Mouse (Mus musculus) regulatory T cell (primary cell): ENCODE results near the gene Rab11fip3.

Experiments
- in situ Hi-C: fragments of 300-600 bp; cut with MboI, MseI; formaldehyde crosslinking; loops from one replicate; pipeline ENCODE4 v1.15.1; 2025; ENCODE audit warnings: high pct_unique_total_duplicates

The Rab11fip3 gene

DNA sequence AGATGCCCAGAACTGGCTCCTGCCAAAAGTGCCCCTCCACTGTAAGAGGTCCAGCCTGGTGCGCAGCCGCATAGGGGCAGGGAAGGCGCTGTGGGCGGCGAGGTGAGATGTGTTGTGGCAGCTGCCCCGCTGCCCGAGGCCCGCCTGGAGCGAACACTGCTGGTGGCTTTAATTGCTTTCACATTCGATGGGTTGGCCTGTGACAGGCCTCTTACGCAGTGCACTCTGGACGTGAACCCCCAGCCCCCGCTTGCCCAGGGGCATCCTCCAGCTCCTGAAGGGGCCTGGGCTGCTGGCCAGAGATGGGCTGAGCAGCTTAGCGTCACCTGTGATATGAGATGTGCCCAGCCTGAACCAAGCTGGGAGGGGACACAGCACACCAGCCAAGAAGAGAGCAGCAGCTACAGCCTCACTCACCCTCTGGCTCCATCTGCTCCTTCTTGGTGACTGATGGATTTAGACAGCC, 111.7 kb downstream of the Rab11fip3 start:
- in situ Hi-C loops = no loop called here

- in situ Hi-C loops = no loop called here
Observed at GRCm38 (mm10) chr17:25956631-25957030, 112.7 kb downstream of the Rab11fip3 start.

- in situ Hi-C loops = no loop called here
Observed at GRCm38 (mm10) chr17:25956201-25956600, 113.2 kb downstream of the Rab11fip3 start.

GRCm38 (mm10) chr17:25955736-25956135, 113.6 kb downstream of the Rab11fip3 start:
- in situ Hi-C loops = no loop called here

GRCm38 (mm10) chr17:25954671-25955070, 114.7 kb downstream of the Rab11fip3 start:
- in situ Hi-C loops = no loop called here

GRCm38 (mm10) chr17:25953161-25953560, 116.2 kb downstream of the Rab11fip3 start:
- in situ Hi-C loops = no loop called here

DNA sequence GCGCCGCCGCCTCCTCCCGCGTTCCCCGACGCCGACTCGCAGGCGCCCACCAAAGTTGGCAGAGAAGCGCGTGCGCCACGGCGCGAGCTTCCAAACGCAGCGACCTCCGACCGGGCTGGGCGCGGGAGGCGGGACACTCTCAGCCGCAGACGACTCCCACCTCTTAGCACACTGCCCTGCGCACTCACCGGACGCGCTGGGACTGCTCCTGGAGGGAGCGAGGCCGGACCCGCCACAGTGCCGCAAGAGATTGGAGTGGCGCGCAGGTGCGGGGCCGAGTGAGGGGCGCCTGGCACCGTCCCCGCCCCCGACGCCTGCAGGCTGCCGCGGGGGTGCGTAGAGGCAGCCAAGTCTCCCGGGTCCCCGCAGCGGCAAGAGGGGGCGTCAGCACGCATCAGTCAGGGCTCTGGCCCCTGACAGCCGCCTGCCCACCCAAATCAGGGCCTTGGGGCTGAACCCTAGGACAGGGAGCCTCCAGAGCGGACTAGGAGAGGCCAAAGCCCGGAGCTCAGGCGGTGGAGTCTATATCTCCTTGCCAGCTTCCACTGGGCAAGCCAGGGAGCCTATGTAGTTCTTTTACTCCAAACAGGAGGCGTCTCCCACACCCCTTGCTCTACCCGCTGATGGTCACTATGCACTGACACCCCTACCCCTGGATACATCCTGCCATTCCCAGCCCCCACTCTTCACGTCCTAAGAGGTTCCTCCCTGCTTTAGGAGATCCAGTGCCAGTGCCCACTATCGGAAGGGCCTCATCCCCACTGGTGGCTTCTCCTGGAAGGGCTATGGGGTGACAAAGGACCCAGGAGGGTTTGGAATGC, 117.3 kb downstream of the Rab11fip3 start, which contains the start of gene A930017K11Rik:
Gene A930017K11Rik (minus strand): TSS at position 763 of the 821 bp plus-strand sequence.
- in situ Hi-C loops = no loop called here

GRCm38 (mm10) chr17:25951225-25951802, 118.0 kb downstream of the Rab11fip3 start:
- in situ Hi-C loops = no loop called here

DNA sequence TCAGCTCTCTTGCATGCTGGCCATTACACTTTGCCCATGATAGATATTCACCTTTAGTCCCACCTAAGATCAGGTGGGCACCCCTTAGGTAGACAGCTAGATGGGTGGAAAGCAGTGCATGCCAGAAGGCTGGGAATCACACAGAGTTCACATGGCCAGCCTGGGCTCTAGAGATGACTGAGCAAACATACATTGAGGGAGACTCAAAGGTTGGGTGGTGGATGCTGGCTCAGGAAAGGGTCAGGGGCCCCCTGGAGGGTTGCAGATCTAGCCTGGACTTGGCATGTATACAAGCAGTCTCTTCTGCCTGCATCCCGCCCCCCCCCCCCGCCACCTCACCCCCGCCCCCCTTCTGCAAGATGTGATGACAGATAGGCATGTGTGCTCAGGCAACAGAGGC, 118.6 kb downstream of the Rab11fip3 start:
- in situ Hi-C loops = no loop called here

DNA sequence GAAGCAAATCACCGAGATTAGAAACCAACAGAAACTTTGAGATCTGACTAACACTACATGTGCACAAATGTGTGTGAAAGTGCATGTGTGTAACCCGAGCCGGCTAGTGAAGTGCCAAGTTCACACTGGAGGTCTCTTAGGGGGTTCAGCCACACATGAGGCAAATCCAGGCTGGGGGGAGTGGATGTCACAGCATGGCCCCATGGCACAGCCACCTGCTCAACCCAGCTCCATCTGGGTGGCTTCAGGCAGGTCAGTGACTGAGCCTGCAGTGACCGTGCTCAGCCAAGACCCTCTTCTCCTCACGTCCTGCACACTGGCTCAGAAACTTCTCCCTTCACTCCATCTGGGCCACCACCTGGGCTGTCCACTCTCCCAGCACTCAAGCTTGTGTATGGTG, 119.4 kb downstream of the Rab11fip3 start:
- in situ Hi-C loops = no loop called here

- in situ Hi-C loops = no loop called here
Observed at GRCm38 (mm10) chr17:25948051-25948450, 121.3 kb downstream of the Rab11fip3 start.

DNA sequence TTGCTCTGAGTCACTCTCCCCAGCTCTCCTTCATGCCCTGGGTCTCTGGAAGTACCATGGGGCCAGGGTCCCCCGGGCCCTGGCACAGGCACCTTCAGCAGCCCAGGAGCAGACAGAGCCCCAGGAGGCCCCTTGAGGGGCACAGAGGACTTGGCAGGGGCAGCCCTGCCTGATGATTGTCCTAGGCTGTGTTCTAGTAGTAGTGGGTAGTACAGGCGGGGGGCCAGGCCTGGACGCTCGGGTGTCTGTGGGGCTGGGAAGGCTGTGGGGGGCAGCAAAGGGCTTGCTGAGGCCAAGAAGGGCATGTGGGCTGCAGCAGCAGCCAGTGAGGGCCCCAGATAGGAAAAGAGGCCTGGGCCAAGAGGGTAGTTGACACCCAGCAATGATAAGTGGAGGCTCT, 121.8 kb downstream of the Rab11fip3 start:
- in situ Hi-C loops = no loop called here

DNA sequence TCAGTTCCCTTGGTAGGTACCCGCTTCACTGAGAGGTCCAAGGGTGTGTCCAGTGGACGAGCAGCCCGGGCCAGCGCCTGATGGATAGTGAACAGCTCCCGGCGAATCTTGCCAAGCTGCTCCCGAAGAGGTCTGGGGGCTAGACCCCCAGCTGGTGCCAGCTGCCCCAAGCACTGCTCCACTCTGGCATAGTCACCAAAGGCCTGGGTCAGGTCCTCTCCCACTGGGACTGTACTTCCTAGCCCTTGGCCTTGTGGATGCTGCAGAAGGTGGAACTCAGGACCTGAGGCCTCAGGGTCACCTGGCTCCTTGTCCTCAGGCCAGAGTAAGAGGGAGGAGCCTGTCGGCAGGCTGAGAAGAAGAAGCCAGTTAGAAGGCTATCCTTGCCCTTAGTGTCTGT, 122.5 kb downstream of the Rab11fip3 start:
- in situ Hi-C loops = no loop called here

- in situ Hi-C loops = no loop called here
Observed at GRCm38 (mm10) chr17:25946349-25946748, 123.0 kb downstream of the Rab11fip3 start.

DNA sequence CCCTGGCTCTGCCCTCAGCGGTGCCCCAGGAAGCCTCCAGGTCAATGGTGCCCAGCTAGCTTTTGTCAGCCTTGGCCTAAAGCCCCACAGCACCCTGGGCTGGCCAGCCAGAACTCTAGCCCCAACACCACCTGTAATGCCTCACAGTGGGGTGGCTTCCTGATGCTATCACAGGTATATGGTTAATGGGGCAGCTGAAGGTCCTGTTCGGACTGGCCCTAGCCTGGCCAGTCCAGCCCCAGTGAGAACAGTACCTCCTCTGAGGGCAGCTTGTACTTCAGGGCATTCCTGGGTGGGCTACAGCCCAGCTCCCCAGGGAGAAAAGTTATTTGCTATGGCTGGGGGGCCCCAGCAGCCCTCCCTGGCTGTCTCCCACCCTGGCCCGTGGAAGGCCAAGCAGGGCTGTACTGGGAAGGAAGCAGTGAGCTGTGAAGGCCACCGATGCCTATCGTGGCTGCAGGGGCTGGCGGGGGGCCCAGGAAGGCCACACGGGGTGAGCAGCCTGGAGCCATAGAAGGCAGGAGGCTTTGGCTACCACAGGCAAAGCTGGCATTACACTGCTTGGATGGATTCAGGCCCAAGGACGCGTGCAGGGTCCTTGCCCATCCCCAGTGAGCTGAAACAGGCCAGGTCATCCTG, 123.7 kb downstream of the Rab11fip3 start:
- in situ Hi-C loops = no loop called here

DNA sequence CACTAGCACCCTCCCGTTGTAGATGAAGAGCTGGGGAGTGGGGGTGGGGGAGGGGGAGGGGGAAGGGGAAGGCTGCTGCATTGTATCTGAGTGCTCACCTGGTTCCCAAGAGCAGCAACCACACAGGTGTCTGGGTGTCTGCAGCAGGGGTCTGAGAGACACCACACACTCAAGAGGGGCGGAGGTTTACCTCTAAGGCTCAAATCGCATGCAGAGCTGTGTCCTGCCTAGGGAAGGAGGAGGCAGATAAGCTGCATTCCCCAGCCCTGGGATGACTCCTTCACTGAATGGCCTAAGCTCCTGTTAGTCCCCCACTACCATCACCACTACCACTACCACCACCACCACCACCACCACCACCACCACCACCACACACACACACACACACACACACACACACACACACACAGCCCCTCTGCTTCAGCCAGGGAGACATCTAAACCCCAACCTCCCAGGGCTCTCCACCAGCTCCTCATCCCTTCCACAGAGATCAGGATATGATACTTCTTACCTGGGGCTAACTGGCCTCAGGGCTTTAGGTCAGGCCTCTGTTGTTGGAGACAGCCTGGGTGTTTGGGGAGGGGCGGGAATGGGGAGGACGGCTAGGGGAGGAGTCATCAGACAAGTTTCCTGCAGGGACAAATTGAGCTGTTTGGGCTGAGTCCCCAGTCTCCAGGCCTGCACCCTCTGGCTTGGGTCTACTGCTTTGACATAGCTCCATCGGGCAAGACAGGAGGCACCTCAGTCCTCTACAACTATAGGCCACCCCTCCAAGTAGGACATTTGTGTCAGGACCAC, 124.8 kb downstream of the Rab11fip3 start, which contains the start of the genes Pigq and Nhlrc4:
Gene Pigq (minus strand): TSS at position 571 of the 798 bp plus-strand sequence.
Gene Nhlrc4 (minus strand): TSS at position 596 of the 798 bp plus-strand sequence.
- in situ Hi-C loops = no loop called here

- in situ Hi-C loops = no loop called here
Observed at GRCm38 (mm10) chr17:25943769-25944168, 125.6 kb downstream of the Rab11fip3 start.

DNA sequence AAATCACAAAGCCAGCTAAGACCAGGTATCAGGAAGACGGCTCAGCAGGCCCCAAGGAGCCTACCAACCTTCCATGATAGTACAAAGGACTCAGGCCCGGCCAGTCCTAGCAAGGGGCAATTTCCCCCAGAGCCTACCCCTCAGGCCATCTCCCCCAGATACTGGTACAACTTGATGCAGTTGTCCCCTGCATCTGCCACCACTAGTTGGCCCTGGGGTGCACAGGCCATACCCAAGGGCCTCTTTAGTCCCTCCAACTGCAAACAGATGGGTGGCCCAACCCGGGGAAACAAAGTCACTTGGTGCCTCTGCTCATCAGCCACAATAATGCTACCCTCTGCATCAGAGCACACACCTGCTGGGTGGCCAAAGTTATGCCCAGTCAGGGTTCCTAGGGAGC, 126.1 kb downstream of the Rab11fip3 start:
- in situ Hi-C loops = no loop called here

- in situ Hi-C loops = no loop called here
Observed at GRCm38 (mm10) chr17:25942597-25943151, 126.7 kb downstream of the Rab11fip3 start.

GRCm38 (mm10) chr17:25941511-25942241, 127.7 kb downstream of the Rab11fip3 start:
- in situ Hi-C loops = no loop called here
